Mouse (Mus musculus) lung, embryonic 16.5 days (tissue): ENCODE data around the gene Ugt1a10. TPM values are rescaled to one million over a fixed set of nuclear protein-coding genes. Genes with fewer than 3 reads are reported as not detected.
"Not testable (repeated sequence)": the region's sequence is repeated elsewhere in the genome, so short reads cannot be mapped to it uniquely, and the experiment has no call there.

Experiments used
- ATAC-seq: fragments of 200-750 bp; cut with Nextera tagmentation; 2 replicates; pipeline ENCODE4 v1.8.0; 2017; ENCODE audit warnings: low read depth, mild to moderate bottlenecking, moderate library complexity
- H3K27ac ChIP-seq: fragments of 300-500 bp; sonication (generic); 2 replicates; pipeline ENCODE4 v1.5.1; 2014; ENCODE audit warnings: mild to moderate bottlenecking, control low read depth, low read length
- H3K27me3 ChIP-seq: fragments of 300-500 bp; sonication (generic); 2 replicates; pipeline ENCODE4 v1.6.1; 2014; ENCODE audit warnings: low read depth, low read length, mixed read lengths; ENCODE audit not compliant: control insufficient read depth, insufficient read depth
- H3K36me3 ChIP-seq: fragments of 300-500 bp; sonication (generic); 2 replicates; pipeline ENCODE4 v1.6.1; 2014; ENCODE audit warnings: low read length; ENCODE audit not compliant: control insufficient read depth, insufficient read depth
- H3K4me1 ChIP-seq: fragments of 300-500 bp; sonication (generic); replicated peaks from 2 replicates; pipeline ENCODE4 v1.6.1; 2014; ENCODE audit warnings: low read length, mixed read lengths; ENCODE audit not compliant: control insufficient read depth, insufficient read depth
- H3K4me2 ChIP-seq: fragments of 300-500 bp; sonication (generic); 2 replicates; pipeline ENCODE4 v1.6.1; 2014; ENCODE audit warnings: low read depth, low read length, control low read depth
- H3K4me3 ChIP-seq: fragments of 300-500 bp; sonication (generic); 2 replicates; pipeline ENCODE4 v1.5.1; 2014; ENCODE audit warnings: mild to moderate bottlenecking, low read length, control low read depth
- H3K9ac ChIP-seq: fragments of 300-500 bp; sonication (generic); 2 replicates; pipeline ENCODE4 v1.6.1; 2014; ENCODE audit warnings: low read length, control low read depth
- H3K9me3 ChIP-seq: fragments of 300-500 bp; sonication (generic); 2 replicates; pipeline ENCODE4 v1.6.1; 2016; ENCODE audit warnings: low read length; ENCODE audit not compliant: control insufficient read depth
- WGBS: fragments of 180-500 bp; shearing (Covaris S2); extraction: QIAGEN DNeasy Blood & Tissue Kit; methylation state at CpG from one replicate; pipeline ENCODE4 v1.1.7; 2014; 5-methylcytosine and 5-hydroxymethylcytosine counted together
- polyA plus RNA-seq: library from polyadenylated mRNA; unstranded; fragments of >200 nt; fragmentation: Nextera tagmentation; extraction: Ambion mirVana; gene quantifications from 2 replicates; pipeline ENCODE4 v1.2.1, GENCODE M21; 2015

Gene Ugt1a10
- polyA plus RNA-seq, 1 experiment from 2014 or later, result not detected

DNA sequence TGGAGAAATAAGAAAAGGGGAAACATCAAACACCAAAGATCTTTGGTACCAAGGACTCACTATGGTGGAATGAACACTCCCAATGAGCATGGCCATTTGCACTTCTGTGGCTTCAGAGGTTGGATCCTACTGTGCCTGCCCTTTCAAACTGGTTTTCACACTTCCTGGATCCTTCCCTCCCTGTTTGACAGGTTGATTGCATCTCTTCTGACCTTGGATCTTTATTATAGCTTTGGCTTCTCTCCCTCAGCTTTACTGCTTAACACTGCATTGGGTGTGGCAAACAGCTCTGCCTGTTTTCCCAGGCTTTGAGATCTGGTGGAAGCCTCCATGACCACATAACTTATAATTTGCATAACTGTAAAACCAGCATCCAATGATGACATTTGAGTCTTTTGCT is 165.1 kb downstream of the Ugt1a10 start:
- Histone ChIP-seq H3K9me3 (peaks cover 22% of the 10 kb centered on the region), H3K27me3 (no peaks in the 10 kb centered on the region), H3K4me1 (no peaks in the 10 kb centered on the region), H3K27ac (no peak overlapping the region), H3K4me2 (no peak overlapping the region), H3K4me3 (no peak overlapping the region), H3K36me3 (no peaks in the 10 kb centered on the region), H3K9ac (no peak overlapping the region)
- no peak for ATAC-seq

DNA sequence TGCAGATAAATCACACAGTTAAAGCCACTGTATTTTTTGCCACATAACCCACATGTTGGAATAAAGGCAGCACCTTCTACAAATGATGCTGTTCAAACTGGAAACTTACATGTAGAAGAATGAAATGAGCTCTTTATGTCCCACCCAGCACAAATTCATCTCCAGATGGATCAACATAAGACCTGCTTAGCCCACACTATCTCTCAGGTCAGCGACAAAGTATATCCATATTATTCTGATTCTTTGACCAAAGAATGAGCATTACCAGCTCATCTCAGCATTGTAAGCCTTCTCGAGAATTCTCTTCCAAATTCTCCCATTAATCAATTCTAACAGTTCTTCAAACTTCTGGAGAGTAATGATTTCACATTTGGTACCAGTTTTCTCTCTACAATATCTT is 167.0 kb downstream of the Ugt1a10 start:
- H3K9me3 ChIP-seq, result peaks cover 21% of the 10 kb centered on the region
- 38% methylated on average over 2 of the region's 2 CpGs for WGBS
- H3K36me3 ChIP-seq, result no peaks in the 10 kb centered on the region
- no peaks in the 10 kb centered on the region for H3K4me1 ChIP-seq
- no peak for ATAC-seq
- H3K27ac ChIP-seq, result no peak overlapping the region
- H3K27me3 ChIP-seq, result no peaks in the 10 kb centered on the region
- H3K9ac ChIP-seq, result no peak overlapping the region
- H3K4me2 ChIP-seq, result no peak overlapping the region
- H3K4me3 ChIP-seq, result no peak overlapping the region

DNA sequence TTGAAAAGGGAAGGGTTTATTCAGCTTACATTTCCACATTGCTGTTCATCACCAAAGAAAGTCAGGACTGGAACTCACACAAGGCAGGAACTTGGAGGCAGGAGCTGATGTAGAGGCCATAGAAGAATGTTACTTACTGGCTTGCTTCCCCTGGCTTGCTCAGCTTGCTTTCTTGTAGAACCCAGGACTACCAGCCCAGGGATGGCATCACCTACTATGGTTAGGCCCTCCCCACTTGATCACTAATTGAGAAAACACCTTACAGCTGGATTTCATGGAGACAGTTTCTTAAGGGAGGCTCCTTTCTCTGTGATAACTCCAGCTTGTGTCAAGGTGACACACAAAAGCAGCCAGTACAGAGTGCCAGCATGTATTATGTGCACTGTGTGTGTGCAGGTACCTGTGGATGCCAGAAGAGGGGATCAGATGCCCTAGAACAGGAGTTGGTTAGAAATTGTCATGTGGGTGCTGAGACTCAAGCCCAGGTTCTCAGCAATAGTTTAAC is 167.9 kb downstream of the Ugt1a10 start:
- not testable (repeated sequence) for H3K36me3 ChIP-seq, H3K9ac ChIP-seq, ATAC-seq, H3K27ac ChIP-seq, H3K27me3 ChIP-seq, H3K4me2 ChIP-seq, H3K4me1 ChIP-seq, H3K4me3 ChIP-seq
- H3K9me3 ChIP-seq, result peaks cover 18% of the 10 kb centered on the region

DNA sequence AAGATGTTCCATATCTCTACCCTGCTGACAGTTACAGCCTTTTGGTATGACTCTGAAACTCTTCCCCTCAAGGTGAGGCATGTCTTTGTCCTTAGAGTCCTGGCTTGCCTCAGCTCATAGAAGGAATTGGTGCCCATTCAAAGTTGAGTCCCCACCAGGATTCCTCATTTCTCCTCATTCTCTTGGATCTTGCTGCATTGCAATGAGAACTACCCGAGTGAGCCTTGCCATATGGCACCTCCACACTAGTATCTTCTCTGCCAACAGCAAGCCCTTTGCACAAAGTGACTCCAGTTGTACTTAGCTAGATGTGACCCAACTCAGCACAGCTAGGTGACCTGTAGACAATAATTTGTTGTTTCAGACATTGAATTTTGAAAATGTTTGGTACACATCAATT is 168.4 kb downstream of the Ugt1a10 start:
- Histone ChIP-seq H3K27ac (no peak overlapping the region), H3K4me2 (no peak overlapping the region), H3K4me1 (no peaks in the 10 kb centered on the region)

DNA sequence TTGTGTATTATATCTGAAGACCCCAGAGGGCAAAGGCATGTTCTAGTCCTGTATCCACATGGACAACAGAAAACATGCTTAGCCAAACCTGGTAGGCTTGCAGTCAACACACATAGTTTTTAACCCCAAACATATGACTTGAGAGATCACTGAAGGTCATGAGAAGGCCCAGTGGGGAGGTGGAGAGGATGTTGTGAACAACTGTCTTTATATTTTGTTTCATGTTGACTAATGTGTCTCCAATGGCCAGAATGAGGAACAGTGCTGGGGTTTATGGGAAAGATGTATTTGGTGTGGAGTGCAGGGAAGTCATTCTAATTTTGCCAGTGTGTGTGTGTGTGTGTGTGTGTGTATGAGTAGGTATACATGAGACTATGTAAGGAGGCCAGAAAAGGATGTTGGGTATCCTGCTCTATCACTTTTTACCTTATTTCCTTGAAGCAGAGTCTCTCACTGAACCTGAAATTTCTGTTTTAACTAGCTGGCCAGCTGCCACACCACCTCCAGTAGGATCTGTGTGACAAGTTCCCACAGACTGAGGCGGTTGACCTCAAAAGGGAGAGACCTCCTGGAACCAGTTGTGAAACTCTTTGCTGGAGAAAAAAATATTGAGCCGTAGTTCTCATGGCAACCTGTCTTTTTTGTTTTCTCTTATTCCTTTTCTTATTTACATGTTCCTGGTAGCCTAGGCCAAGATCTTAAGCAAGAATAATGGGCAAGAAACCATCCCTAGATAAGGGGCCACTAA is 169.0 kb downstream of the Ugt1a10 start:
- Histone ChIP-seq H3K4me2 (no peak overlapping the region), H3K9me3 (peaks cover 24% of the 10 kb centered on the region), H3K27me3 (no peaks in the 10 kb centered on the region), H3K4me3 (no peak overlapping the region), H3K9ac (no peak overlapping the region), H3K4me1 (no peaks in the 10 kb centered on the region), H3K27ac (no peak overlapping the region), H3K36me3 (no peaks in the 10 kb centered on the region)
- WGBS, result 63% methylated on average over 2 of the region's 2 CpGs
- ATAC-seq, result no peak

More for the DNA sequence above, 168.4 kb downstream of the Ugt1a10 start:
- Histone ChIP-seq H3K4me3 (no peak overlapping the region), H3K36me3 (no peaks in the 10 kb centered on the region), H3K9me3 (peaks cover 24% of the 10 kb centered on the region), H3K9ac (no peak overlapping the region), H3K27me3 (no peaks in the 10 kb centered on the region)
- no peak for ATAC-seq
- 36% methylated on average over 1 of the region's 1 CpGs for WGBS

DNA sequence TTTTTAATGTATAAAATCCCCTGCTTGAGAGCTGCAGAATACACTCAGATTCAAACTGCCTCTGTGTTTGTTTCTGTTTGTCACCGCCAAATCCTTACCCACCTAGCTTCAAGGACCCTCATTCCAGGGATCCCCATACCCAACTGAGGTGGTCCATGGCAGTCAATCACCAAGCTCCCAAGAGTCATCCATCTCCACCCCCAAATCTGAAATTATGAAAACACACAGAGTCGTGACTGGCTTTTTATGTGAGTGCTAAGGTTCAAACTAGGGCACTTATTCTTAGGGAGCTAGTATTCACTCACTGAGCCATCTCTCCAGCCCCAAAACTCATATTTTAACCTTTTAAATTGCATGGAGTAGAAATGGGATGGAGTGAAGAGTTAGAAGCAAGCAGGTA is 170.1 kb downstream of the Ugt1a10 start:
- H3K9me3 ChIP-seq, result peaks cover 35% of the 10 kb centered on the region
- not testable (repeated sequence) for ATAC-seq
- 37% methylated on average over 2 of the region's 2 CpGs for WGBS

DNA sequence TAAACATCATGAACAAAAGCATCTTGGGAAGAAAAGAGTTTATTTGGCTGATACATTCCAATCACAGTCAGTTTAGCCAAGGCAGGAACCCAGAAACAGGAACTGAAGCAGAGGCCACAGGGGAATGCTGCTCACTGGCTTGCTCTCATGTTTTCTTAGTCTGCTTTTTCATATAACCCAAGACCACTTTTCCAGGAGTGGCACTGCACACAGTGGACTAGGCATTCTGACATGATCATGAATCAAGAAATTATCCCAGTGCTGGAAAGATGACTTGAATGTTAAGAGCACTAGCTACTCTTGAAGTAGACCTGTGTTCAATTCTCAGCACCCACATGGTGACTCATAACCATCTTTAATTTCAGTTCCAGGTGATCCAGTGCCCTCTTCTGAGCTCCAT is 170.6 kb downstream of the Ugt1a10 start:
- no peak for ATAC-seq
- Histone ChIP-seq H3K4me1 (no peaks in the 10 kb centered on the region), H3K27me3 (no peaks in the 10 kb centered on the region), H3K9ac (no peak overlapping the region), H3K4me3 (no peak overlapping the region), H3K36me3 (no peaks in the 10 kb centered on the region), H3K9me3 (peaks cover 39% of the 10 kb centered on the region), H3K27ac (no peak overlapping the region), H3K4me2 (no peak overlapping the region)

More for the DNA sequence above, 170.1 kb downstream of the Ugt1a10 start:
- not testable (repeated sequence) for H3K36me3 ChIP-seq, H3K4me2 ChIP-seq, H3K4me3 ChIP-seq, H3K27ac ChIP-seq, H3K4me1 ChIP-seq, H3K27me3 ChIP-seq, H3K9ac ChIP-seq

DNA sequence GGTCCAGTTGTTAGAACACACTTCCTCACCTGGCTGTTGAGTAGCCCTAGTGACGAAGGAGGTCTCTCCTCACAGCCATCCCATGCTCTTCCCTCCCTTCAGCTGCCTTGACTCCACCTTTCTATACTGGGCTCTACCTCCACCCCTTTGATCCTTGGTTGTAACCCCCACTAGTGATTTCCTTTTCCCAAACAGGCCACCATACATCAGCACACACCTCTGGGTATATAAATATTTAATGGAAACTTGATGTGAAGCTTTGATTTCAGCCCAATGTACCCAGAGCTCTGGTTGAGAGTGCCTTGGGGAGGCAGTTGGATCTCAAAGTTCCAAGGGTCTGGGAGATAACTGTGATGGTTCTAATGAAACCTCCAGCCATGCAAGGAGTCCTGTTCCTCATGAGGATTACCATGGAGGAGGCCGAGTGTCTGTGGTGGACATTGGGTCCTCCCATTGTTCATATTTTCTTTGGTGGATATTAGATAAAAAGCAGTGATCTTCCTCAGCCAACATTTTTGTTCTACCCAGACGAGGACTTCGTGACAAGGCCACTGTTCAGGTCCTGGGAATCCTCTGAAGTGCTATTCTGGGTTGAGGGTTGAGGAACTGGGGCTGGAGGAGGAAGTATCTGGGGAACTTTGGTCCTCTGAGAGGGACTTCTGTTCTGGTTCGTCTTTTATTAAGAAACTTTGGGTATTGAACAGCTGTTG is 171.6 kb downstream of the Ugt1a10 start, which contains the start of gene Mroh2a:
Gene Mroh2a, plus strand, starts transcription at position 317 of the 710 bp plus-strand sequence.
- H3K27me3 ChIP-seq, result no peaks in the 10 kb centered on the region
- no peaks in the 10 kb centered on the region for H3K36me3 ChIP-seq
- no peak within 1 kb of the TSS for H3K4me3 ChIP-seq
- no peak within 1 kb of the TSS for H3K27ac ChIP-seq
- H3K4me1 ChIP-seq, result no peaks in the 10 kb centered on the region
- ATAC-seq, result no peak
- WGBS, result 46% methylated on average over 5 of the region's 5 CpGs
- H3K9me3 ChIP-seq, result peaks cover 50% of the 10 kb centered on the region
- H3K4me2 ChIP-seq, result no peak within 1 kb of the TSS
- no peak within 1 kb of the TSS for H3K9ac ChIP-seq

DNA sequence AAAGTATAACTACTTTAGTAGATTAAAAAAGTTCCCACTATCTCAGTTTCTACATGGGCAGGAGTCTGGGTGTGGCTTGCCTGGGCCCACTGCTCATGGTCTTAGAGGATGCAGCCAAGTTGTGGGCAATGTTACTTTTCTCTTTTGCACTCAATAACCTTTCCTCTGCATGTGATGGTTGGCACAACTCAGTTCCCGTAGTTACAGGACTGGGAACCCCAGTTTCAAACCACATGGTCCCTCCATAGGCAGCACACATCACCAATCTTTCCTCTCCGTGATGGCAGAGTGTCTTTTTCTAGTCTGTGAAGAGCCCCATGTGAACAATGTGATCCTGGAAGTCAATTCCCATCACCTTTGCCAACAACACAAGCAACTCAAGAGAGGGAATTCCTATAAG is 172.3 kb downstream of the Ugt1a10 start:
- Histone ChIP-seq H3K4me1 (no peaks in the 10 kb centered on the region), H3K27me3 (no peaks in the 10 kb centered on the region), H3K4me3 (no peak overlapping the region), H3K4me2 (no peak overlapping the region), H3K36me3 (no peaks in the 10 kb centered on the region), H3K9me3 (peaks cover 56% of the 10 kb centered on the region), H3K27ac (no peak overlapping the region), H3K9ac (no peak overlapping the region)
- ATAC-seq, result no peak
- 48% methylated on average over 2 of the region's 2 CpGs for WGBS
